Mouse (Mus musculus): ENCODE measurements at regions not wholly inside any gene's neighbourhood (a gene's known extent, or its start where the extent isn't known, plus 50 kb on each side); places are given as distances from the start of the nearest gene placed in this dataset.

DNA sequence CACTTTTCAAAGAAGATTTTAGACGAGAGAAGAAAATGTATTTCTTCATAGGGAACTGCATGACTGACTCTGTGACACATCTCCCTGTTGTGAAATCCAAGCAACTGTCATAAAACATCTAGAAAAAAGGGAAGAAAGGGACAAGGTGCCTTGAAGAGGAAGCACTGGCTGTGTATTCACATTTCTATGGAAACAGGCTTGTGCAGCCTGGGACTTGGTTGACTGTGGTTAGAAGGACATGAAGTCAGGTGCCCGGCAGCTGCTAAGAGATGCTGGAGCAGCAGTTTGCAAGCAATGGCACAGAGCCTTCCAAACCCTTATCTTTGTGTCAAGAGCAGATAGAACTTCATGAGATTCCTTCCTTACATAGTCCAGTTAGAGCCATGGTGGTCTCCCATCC lies 263.5 kb downstream of the Gm826 start:
- TF ChIP-seq CTCF (IDR thresholded peaks at IDR 0.05; ENCODE audit: borderline replicate concordance, insufficient read depth, low read depth, low read length) (no peak), POLR2A (IDR thresholded peaks at IDR 0.05; ENCODE audit: borderline replicate concordance, insufficient read depth, low read length) (no peak)
